Mouse (Mus musculus): ENCODE measurements around the gene Hmgcl. TPM values are rescaled to one million over a fixed set of nuclear protein-coding genes. Genes with fewer than 3 reads are reported as not detected.

Hmgcl gene
- polyA plus RNA-seq, 1 experiment, result 76.6 TPM

DNA sequence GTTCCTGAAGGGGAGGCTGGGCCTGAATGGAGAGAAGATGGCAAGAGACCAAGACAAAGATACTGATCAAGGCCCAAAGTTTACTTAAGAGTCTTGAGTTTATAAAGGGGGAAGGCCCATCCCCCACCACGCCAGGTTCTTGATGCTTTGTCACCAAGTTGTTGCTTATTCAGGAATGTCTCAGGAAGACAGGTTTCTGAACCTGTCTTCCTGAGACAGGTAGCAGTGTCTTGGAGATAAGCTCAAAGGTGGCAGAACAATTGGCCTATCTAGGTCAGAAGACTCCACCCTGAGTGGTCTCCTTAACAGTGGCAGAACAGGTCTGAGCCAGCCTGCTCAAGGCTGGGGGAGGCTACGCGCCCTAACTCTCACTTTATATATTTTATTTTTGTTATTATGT lies 19.4 kb upstream of the Hmgcl start:
- Histone ChIP-seq H3K4me1 (ENCODE audit: control insufficient read depth, insufficient read depth, insufficient read length, low read length) (peaks cover 9% of the 10 kb centered on the region; the same call in 1 of the 2 replicates), H3K27me3 (ENCODE audit: control insufficient read depth, insufficient read depth, low read length) (no peaks in the 10 kb centered on the region), H3K36me3 (ENCODE audit: control insufficient read depth, insufficient read depth, low read length) (peaks cover 51% of the 10 kb centered on the region), H3K4me3 (ENCODE audit: low read depth, low read length) (no peak overlapping the region), H3K27ac (ENCODE audit: insufficient read depth, low read depth, low read length) (no peak overlapping the region)
- no peak for TF ChIP-seq CTCF (IDR thresholded peaks at IDR 0.05; ENCODE audit: extremely low read depth, insufficient read length, insufficient replicate concordance, low read depth, low read length)
- TF ChIP-seq POLR2A (IDR thresholded peaks at IDR 0.05; ENCODE audit: low read depth, low read length), result no peak
- WGBS, result 90% methylated on average over 3 of the region's 3 CpGs

GRCm38 (mm10) chr4:135928376-135928775 lies 17.9 kb upstream of the Hmgcl start:
- H3K4me3 ChIP-seq (ENCODE audit: low read depth, low read length), result no peak overlapping the region
- H3K27me3 ChIP-seq (ENCODE audit: control insufficient read depth, insufficient read depth, low read length), result no peaks in the 10 kb centered on the region
- H3K27ac ChIP-seq (ENCODE audit: insufficient read depth, low read depth, low read length), result no peak overlapping the region
- no peak for TF ChIP-seq POLR2A (IDR thresholded peaks at IDR 0.05; ENCODE audit: low read depth, low read length)
- no peak for TF ChIP-seq CTCF (IDR thresholded peaks at IDR 0.05; ENCODE audit: extremely low read depth, insufficient read length, insufficient replicate concordance, low read depth, low read length)
- H3K36me3 ChIP-seq (ENCODE audit: control insufficient read depth, insufficient read depth, low read length), result peaks cover 56% of the 10 kb centered on the region
- WGBS, result 93% methylated on average over 9 of the region's 9 CpGs
- peaks cover 9% of the 10 kb centered on the region; the same call in 1 of the 2 replicates for H3K4me1 ChIP-seq (ENCODE audit: control insufficient read depth, insufficient read depth, insufficient read length, low read length)

DNA sequence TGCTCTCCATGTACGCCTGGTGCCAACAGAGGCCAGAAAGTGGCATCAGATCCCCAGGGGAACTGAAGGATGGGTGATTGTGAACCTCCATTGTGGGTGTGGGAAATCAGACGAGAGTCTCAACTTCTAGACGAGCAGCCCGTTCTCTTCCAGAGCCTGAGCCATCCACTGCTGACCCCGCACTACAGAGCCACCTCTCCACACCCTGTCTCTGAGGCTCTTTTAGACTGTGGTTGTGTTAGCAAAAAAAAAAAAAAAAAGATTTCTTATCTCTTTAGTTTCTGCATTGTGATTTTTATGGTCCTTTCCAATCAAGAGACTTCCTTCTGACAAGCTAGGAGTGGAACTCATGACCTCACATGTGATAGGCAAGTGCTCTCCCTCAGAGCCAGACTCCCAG lies 16.8 kb upstream of the Hmgcl start:
- TF ChIP-seq CTCF (IDR thresholded peaks at IDR 0.05; ENCODE audit: extremely low read depth, insufficient read length, insufficient replicate concordance, low read depth, low read length) (no peak), POLR2A (IDR thresholded peaks at IDR 0.05; ENCODE audit: low read depth, low read length) (no peak)
- peak overlapping the region; percentile 53; the same call in 1 of the 2 replicates for H3K27ac ChIP-seq (ENCODE audit: insufficient read depth, low read depth, low read length)

DNA sequence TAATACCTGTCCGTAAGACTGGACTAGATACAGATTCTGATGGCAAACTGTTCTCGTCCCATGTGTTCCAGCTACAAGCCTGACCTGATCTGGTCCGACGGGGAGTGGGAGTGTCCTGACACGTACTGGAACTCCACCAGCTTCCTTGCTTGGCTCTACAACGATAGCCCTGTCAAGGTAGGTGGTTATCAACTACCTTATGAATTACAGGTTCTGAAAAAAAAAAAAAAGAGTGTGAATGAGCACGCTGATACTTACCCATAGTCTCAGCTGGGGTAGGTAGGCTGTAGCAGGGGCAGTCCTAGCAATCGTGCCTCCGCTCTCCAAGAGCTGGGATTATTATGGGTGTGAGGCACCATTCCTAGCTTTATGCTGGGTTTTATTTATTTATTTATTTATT lies 16.4 kb upstream of the Hmgcl start:
- WGBS, result 39% methylated on average over 9 of the region's 9 CpGs
- Histone ChIP-seq H3K27ac (ENCODE audit: insufficient read depth, low read depth, low read length) (peak overlapping the region; percentile 53; the same call in 1 of the 2 replicates), H3K4me3 (ENCODE audit: low read depth, low read length) (no peak overlapping the region), H3K4me1 (ENCODE audit: control insufficient read depth, insufficient read depth, insufficient read length, low read length) (peaks cover 2% of the 10 kb centered on the region; the same call in 1 of the 2 replicates), H3K27me3 (ENCODE audit: control insufficient read depth, insufficient read depth, low read length) (no peaks in the 10 kb centered on the region), H3K36me3 (ENCODE audit: control insufficient read depth, insufficient read depth, low read length) (peaks cover 64% of the 10 kb centered on the region)
- no peak for TF ChIP-seq POLR2A (IDR thresholded peaks at IDR 0.05; ENCODE audit: low read depth, low read length)
- TF ChIP-seq CTCF (IDR thresholded peaks at IDR 0.05; ENCODE audit: extremely low read depth, insufficient read length, insufficient replicate concordance, low read depth, low read length), result no peak

More for the DNA sequence above, 16.8 kb upstream of the Hmgcl start:
- no peaks in the 10 kb centered on the region for H3K27me3 ChIP-seq (ENCODE audit: control insufficient read depth, insufficient read depth, low read length)
- WGBS, result 49% methylated on average over 5 of the region's 5 CpGs
- peaks cover 5% of the 10 kb centered on the region; the same call in 1 of the 2 replicates for H3K4me1 ChIP-seq (ENCODE audit: control insufficient read depth, insufficient read depth, insufficient read length, low read length)
- H3K4me3 ChIP-seq (ENCODE audit: low read depth, low read length), result no peak overlapping the region
- peaks cover 61% of the 10 kb centered on the region for H3K36me3 ChIP-seq (ENCODE audit: control insufficient read depth, insufficient read depth, low read length)

DNA sequence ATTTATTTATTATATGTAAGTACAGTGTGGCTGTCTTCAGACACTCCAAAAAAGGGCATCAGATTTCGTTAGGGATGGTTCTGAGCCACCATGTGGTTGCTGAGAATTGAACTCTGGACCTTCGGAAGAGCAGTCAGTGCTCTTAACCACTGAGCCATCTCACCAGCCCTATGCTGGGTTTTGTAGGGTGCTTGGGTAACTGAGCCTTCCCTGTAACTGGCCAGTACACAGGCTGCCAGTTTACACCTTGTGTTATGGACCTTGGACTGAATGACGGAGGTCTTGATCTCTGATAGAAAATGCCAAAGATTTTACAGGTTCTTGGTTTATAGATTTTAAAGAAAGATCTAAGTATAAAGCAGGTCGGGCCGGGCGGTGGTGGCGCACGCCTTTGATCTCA lies 16.0 kb upstream of the Hmgcl start:
- H3K4me3 ChIP-seq (ENCODE audit: low read depth, low read length), result no peak overlapping the region
- peaks cover 67% of the 10 kb centered on the region for H3K36me3 ChIP-seq (ENCODE audit: control insufficient read depth, insufficient read depth, low read length)
- no peak overlapping the region for H3K27ac ChIP-seq (ENCODE audit: insufficient read depth, low read depth, low read length)
- no peaks in the 10 kb centered on the region for H3K27me3 ChIP-seq (ENCODE audit: control insufficient read depth, insufficient read depth, low read length)
- H3K4me1 ChIP-seq (ENCODE audit: control insufficient read depth, insufficient read depth, insufficient read length, low read length), result peaks cover 2% of the 10 kb centered on the region; the same call in 1 of the 2 replicates
- TF ChIP-seq CTCF (IDR thresholded peaks at IDR 0.05; ENCODE audit: extremely low read depth, insufficient read length, insufficient replicate concordance, low read depth, low read length) (no peak), POLR2A (IDR thresholded peaks at IDR 0.05; ENCODE audit: low read depth, low read length) (no peak)
- 88% methylated on average over 8 of the region's 8 CpGs for WGBS

DNA sequence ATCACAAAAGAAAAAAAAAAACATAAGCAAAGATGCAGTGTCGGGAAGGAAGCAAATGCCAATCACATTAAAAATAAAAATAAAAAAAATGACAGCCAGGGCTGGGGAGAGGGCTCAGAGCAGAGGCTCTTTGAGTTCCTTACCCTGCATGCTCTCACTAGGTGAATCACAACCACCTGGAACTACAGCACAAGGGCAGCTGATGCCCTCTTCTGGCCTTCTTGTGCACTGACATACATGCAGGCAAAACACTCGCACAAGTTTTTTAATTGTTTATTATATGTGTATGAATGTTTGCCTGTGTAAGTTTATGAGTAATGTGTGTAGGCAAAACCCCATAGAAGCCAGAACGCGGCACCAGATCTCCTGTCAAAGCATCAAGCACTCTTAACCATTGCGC lies 14.4 kb upstream of the Hmgcl start:
- peaks cover 66% of the 10 kb centered on the region for H3K36me3 ChIP-seq (ENCODE audit: control insufficient read depth, insufficient read depth, low read length)
- H3K4me1 ChIP-seq (ENCODE audit: control insufficient read depth, insufficient read depth, insufficient read length, low read length), result peaks cover 2% of the 10 kb centered on the region; the same call in 1 of the 2 replicates

DNA sequence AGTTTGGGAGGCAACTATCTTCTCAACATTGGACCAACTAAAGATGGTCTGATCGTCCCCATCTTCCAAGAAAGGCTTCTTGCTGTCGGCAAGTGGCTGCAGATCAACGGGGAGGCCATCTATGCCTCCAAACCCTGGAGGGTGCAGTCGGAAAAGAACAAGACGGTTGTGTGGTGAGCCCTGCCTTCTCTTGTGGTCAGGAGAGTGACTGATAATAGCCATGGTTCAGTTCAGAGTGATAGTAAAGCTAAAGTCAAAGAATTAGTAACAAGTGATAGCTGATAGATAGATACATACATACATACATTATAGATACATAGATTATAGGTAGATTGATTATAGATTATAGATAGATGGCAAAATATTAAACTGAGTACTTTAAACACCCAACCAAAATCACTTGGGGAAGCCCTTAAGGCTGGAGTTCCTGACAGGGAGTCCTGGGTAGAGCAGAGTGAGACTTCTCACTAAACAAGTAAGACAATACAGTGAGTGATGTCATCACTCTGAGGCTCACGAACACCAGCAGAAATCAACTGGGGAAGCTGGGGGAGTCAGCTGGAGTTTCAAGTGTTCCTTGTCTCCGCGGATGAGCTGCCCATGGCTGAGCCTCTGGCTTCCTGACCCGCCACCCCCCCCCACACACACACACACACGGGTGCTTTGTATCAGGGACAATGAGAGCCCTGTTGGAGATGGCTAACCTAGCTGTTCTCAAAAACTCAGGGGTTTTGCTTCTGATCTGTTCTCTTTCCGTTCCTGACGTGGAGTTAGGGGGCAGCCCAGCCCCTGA lies 11.3 kb upstream of the Hmgcl start:
- peaks cover 82% of the 10 kb centered on the region for H3K36me3 ChIP-seq (ENCODE audit: control insufficient read depth, insufficient read depth, low read length)
- TF ChIP-seq CTCF (IDR thresholded peaks at IDR 0.05; ENCODE audit: extremely low read depth, insufficient read length, insufficient replicate concordance, low read depth, low read length) (no peak), POLR2A (IDR thresholded peaks at IDR 0.05; ENCODE audit: low read depth, low read length) (no peak)
- no peak overlapping the region for H3K27ac ChIP-seq (ENCODE audit: insufficient read depth, low read depth, low read length)
- no peaks in the 10 kb centered on the region for H3K27me3 ChIP-seq (ENCODE audit: control insufficient read depth, insufficient read depth, low read length)
- WGBS, result 80% methylated on average over 12 of the region's 12 CpGs
- H3K4me1 ChIP-seq (ENCODE audit: control insufficient read depth, insufficient read depth, insufficient read length, low read length), result no peaks in the 10 kb centered on the region
- H3K4me3 ChIP-seq (ENCODE audit: low read depth, low read length), result no peak overlapping the region

More for the DNA sequence above, 14.4 kb upstream of the Hmgcl start:
- Histone ChIP-seq H3K4me3 (ENCODE audit: low read depth, low read length) (no peak overlapping the region), H3K27me3 (ENCODE audit: control insufficient read depth, insufficient read depth, low read length) (no peaks in the 10 kb centered on the region), H3K27ac (ENCODE audit: insufficient read depth, low read depth, low read length) (no peak overlapping the region)
- TF ChIP-seq CTCF (IDR thresholded peaks at IDR 0.05; ENCODE audit: extremely low read depth, insufficient read length, insufficient replicate concordance, low read depth, low read length), result peak; percentile 55; the same call in 1 of the 2 replicates
- TF ChIP-seq POLR2A (IDR thresholded peaks at IDR 0.05; ENCODE audit: low read depth, low read length), result no peak
- 71% methylated on average over 5 of the region's 5 CpGs for WGBS
